Mouse (Mus musculus) midbrain, embryonic 16.5 days (tissue): Measurements from ENCODE around the gene Ltbr. TPM values are rescaled to one million over a fixed set of nuclear protein-coding genes. Genes with fewer than 3 reads are reported as not detected.

Experiments used
- ATAC-seq: fragments of 200-750 bp; cut with Nextera tagmentation; 2 replicates; pipeline ENCODE4 v1.8.0; 2017; ENCODE audit warnings: moderate TSS enrichment
- H3K27ac ChIP-seq: fragments of 300-500 bp; sonication (generic); 2 replicates; pipeline ENCODE4 v1.5.1; 2014; ENCODE audit warnings: mild to moderate bottlenecking, low read length, mixed read lengths
- H3K27me3 ChIP-seq: fragments of 300-500 bp; sonication (generic); 2 replicates; pipeline ENCODE4 v1.6.1; 2014; ENCODE audit warnings: low read depth, low read length, mixed read lengths; ENCODE audit not compliant: control insufficient read depth, insufficient read depth
- H3K36me3 ChIP-seq: fragments of 300-500 bp; sonication (generic); 2 replicates; pipeline ENCODE4 v1.6.1; 2014; ENCODE audit warnings: mild to moderate bottlenecking, low read length, moderate library complexity, mixed read lengths; ENCODE audit not compliant: control insufficient read depth, insufficient read depth
- H3K4me1 ChIP-seq: fragments of 300-500 bp; sonication (generic); 2 replicates; pipeline ENCODE4 v1.6.1; 2014; ENCODE audit warnings: mild to moderate bottlenecking, low read length, mixed read lengths; ENCODE audit not compliant: control insufficient read depth, insufficient read depth
- H3K4me2 ChIP-seq: fragments of 300-500 bp; sonication (generic); 2 replicates; pipeline ENCODE4 v1.6.1; 2014; ENCODE audit warnings: mild to moderate bottlenecking, low read length, mixed read lengths
- H3K4me3 ChIP-seq: fragments of 300-500 bp; sonication (generic); 2 replicates; pipeline ENCODE4 v1.5.1; 2014; ENCODE audit warnings: low read depth, mild to moderate bottlenecking, low read length, moderate library complexity, mixed read lengths
- H3K9ac ChIP-seq: fragments of 300-500 bp; sonication (generic); 2 replicates; pipeline ENCODE4 v1.6.1; 2014; ENCODE audit warnings: low read depth, low read length, mixed read lengths
- H3K9me3 ChIP-seq: fragments of 300-500 bp; sonication (generic); replicated peaks from 2 replicates; pipeline ENCODE4 v1.6.1; 2014; ENCODE audit warnings: mild to moderate bottlenecking, low read length, mixed read lengths; ENCODE audit not compliant: control insufficient read depth, poor library complexity, severe bottlenecking
- WGBS: fragments of 180-500 bp; shearing (Covaris S2); extraction: QIAGEN DNeasy Blood & Tissue Kit; methylation state at CpG from one replicate; pipeline ENCODE4 v1.1.7; 2014; 5-methylcytosine and 5-hydroxymethylcytosine counted together
- polyA plus RNA-seq: library from polyadenylated mRNA; unstranded; fragments of >200 nt; fragmentation: Nextera tagmentation; extraction: Ambion mirVana; gene quantifications from 2 replicates; pipeline ENCODE4 v1.2.1, GENCODE M21; 2015

The Ltbr gene
- polyA plus RNA-seq, 1 experiment from 2014 or later: 16.0 TPM

GRCm38 (mm10) chr6:125354352-125355151, 40.9 kb upstream of the Ltbr start:
- no peaks in the 10 kb centered on the region for H3K9me3 ChIP-seq
- no peak overlapping the region for H3K4me3 ChIP-seq
- no peaks in the 10 kb centered on the region for H3K36me3 ChIP-seq
- ATAC-seq: no peak
- WGBS: 12% methylated on average over 14 of the region's 14 CpGs
- H3K27ac ChIP-seq: no peak overlapping the region
- peak overlapping the region; percentile 36; the same call in 1 of the 2 replicates for H3K4me2 ChIP-seq
- H3K9ac ChIP-seq: peak overlapping the region; percentile 32; the same call in 1 of the 2 replicates
- peaks cover 16% of the 10 kb centered on the region for H3K4me1 ChIP-seq
- H3K27me3 ChIP-seq: no peaks in the 10 kb centered on the region

- Histone ChIP-seq H3K9me3 (no peaks in the 10 kb centered on the region), H3K27me3 (no peaks in the 10 kb centered on the region), H3K4me2 (no peak overlapping the region), H3K4me1 (peaks cover 23% of the 10 kb centered on the region), H3K9ac (no peak overlapping the region), H3K27ac (no peak overlapping the region), H3K4me3 (no peak overlapping the region), H3K36me3 (no peaks in the 10 kb centered on the region)
- no peak for ATAC-seq
- 92% methylated on average over 4 of the region's 4 CpGs for WGBS
These were observed 40.0 kb upstream of the Ltbr start for GRCm38 (mm10) chr6:125353655-125354054.

GRCm38 (mm10) chr6:125353221-125353620, 39.5 kb upstream of the Ltbr start:
- 83% methylated on average over 11 of the region's 11 CpGs for WGBS
- no peak for ATAC-seq
- H3K27me3 ChIP-seq: no peaks in the 10 kb centered on the region
- no peak overlapping the region for H3K27ac ChIP-seq
- H3K9me3 ChIP-seq: no peaks in the 10 kb centered on the region
- no peak overlapping the region for H3K4me3 ChIP-seq
- no peaks in the 10 kb centered on the region for H3K36me3 ChIP-seq
- H3K4me1 ChIP-seq: peaks cover 23% of the 10 kb centered on the region
- H3K4me2 ChIP-seq: no peak overlapping the region
- no peak overlapping the region for H3K9ac ChIP-seq

GRCm38 (mm10) chr6:125352811-125353210, 39.1 kb upstream of the Ltbr start:
- Histone ChIP-seq H3K4me1 (peaks cover 23% of the 10 kb centered on the region), H3K4me3 (no peak overlapping the region), H3K27me3 (no peaks in the 10 kb centered on the region), H3K9ac (no peak overlapping the region), H3K4me2 (no peak overlapping the region), H3K36me3 (no peaks in the 10 kb centered on the region), H3K9me3 (no peaks in the 10 kb centered on the region), H3K27ac (no peak overlapping the region)
- ATAC-seq: no peak
- WGBS: 64% methylated on average over 4 of the region's 4 CpGs

GRCm38 (mm10) chr6:125352046-125352384, 38.3 kb upstream of the Ltbr start:
- Histone ChIP-seq H3K4me1 (peaks cover 23% of the 10 kb centered on the region), H3K9ac (no peak overlapping the region), H3K9me3 (no peaks in the 10 kb centered on the region), H3K4me3 (no peak overlapping the region), H3K27ac (no peak overlapping the region), H3K27me3 (no peaks in the 10 kb centered on the region), H3K36me3 (no peaks in the 10 kb centered on the region), H3K4me2 (no peak overlapping the region)
- WGBS: 69% methylated on average over 5 of the region's 5 CpGs
- no peak for ATAC-seq

GRCm38 (mm10) chr6:125351368-125352045, 37.8 kb upstream of the Ltbr start:
- Histone ChIP-seq H3K4me3 (no peak overlapping the region), H3K4me2 (no peak overlapping the region), H3K27ac (no peak overlapping the region), H3K4me1 (peaks cover 23% of the 10 kb centered on the region), H3K9me3 (no peaks in the 10 kb centered on the region), H3K9ac (no peak overlapping the region), H3K36me3 (no peaks in the 10 kb centered on the region), H3K27me3 (no peaks in the 10 kb centered on the region)
- WGBS: 74% methylated on average over 8 of the region's 8 CpGs
- ATAC-seq: no peak

GRCm38 (mm10) chr6:125350995-125351324, 37.3 kb upstream of the Ltbr start:
- ATAC-seq: no peak

GRCm38 (mm10) chr6:125350231-125350994, 36.7 kb upstream of the Ltbr start:
- Histone ChIP-seq H3K27ac (no peak overlapping the region), H3K36me3 (no peaks in the 10 kb centered on the region), H3K9me3 (no peaks in the 10 kb centered on the region), H3K27me3 (no peaks in the 10 kb centered on the region), H3K9ac (peak overlapping the region; percentile 27; the same call in 1 of the 2 replicates), H3K4me2 (peak overlapping the region; percentile 60), H3K4me3 (peak overlapping the region; percentile 36), H3K4me1 (peaks cover 20% of the 10 kb centered on the region)
- ATAC-seq: 0 out of 2 replicates have a peak, but pooled peaks have one; percentile 6
- 10% methylated on average over 20 of the region's 20 CpGs for WGBS

More at GRCm38 (mm10) chr6:125350995-125351324, 37.3 kb upstream of the Ltbr start:
- Histone ChIP-seq H3K9ac (no peak overlapping the region), H3K4me2 (no peak overlapping the region; the same call in 1 of the 2 replicates), H3K4me3 (no peak overlapping the region), H3K4me1 (peaks cover 23% of the 10 kb centered on the region), H3K36me3 (no peaks in the 10 kb centered on the region), H3K9me3 (no peaks in the 10 kb centered on the region), H3K27me3 (no peaks in the 10 kb centered on the region), H3K27ac (no peak overlapping the region)
- WGBS: 87% methylated on average over 2 of the region's 2 CpGs
